In genomic region chr5:64075506-64075905, GRCm38 (mm10) we compare ENCODE assay signal across 8 mouse cellular contexts. TPM values are rescaled to one million over a fixed set of nuclear protein-coding genes. Genes with fewer than 3 reads are reported as not detected.
DNase-seq lines count a peak whose midpoint lies in the region; ATAC-seq and TF ChIP-seq lines count a peak whose summit lies in the region.
"Had no signal": no experiment of that assay in that cellular context is flagged by ENCODE, and none has a peak within 500 bp of the region (broad histone marks: within the 10 kb centered on the region; RNA-seq: fewer than 3 reads in every experiment).

No protein-coding gene starts in this region.

- no peak overlapping the region for H3K4me3 ChIP-seq in kidney, embryonic 16.5 days (ENCODE audit: low read length)
- no peak overlapping the region for H3K4me3 ChIP-seq in CH12.LX (replicated peaks in 1 of 3; ENCODE audit: low read depth in 2 of 3, low read length in 2 of 3, poor library complexity in 1 of 3)
- H3K4me3 ChIP-seq: limb, embryonic 13.5 days had no signal

- no peak overlapping the region for H3K9ac ChIP-seq in kidney, embryonic 16.5 days (replicated peaks; ENCODE audit: low read length)
- H3K9ac ChIP-seq in CH12.LX (ENCODE audit: insufficient read depth, low read depth) = no peak overlapping the region
- H3K9ac ChIP-seq: limb, embryonic 13.5 days had no signal

- no peak overlapping the region for H3K4me2 ChIP-seq in kidney, embryonic 16.5 days (replicated peaks; ENCODE audit: low read depth, low read length)
- H3K4me2 ChIP-seq in CH12.LX (ENCODE audit: insufficient read depth, low read depth, poor library complexity, severe bottlenecking) = no peak overlapping the region
- H3K4me2 ChIP-seq: limb, embryonic 13.5 days had no signal

- dilution Hi-C loops in CH12.LX (cut with MboI; ENCODE audit: extremely low pct_ligation_motif_present, extremely low pct_unique_long_range_greater_than_20kb, low sequenced_read_pairs) = no loop called here

- no peak for TF ChIP-seq POLR2A in CH12.LX (IDR thresholded peaks at IDR 0.05; ENCODE audit: low read depth, low read length)

- ATAC-seq in kidney, embryonic 16.5 days (ENCODE audit: low FRiP score, low TSS enrichment) = no peak

- no peaks in the 10 kb centered on the region for H3K36me3 ChIP-seq in kidney, embryonic 16.5 days (ENCODE audit: insufficient read depth, low read length)
- H3K36me3 ChIP-seq in CH12.LX (replicated peaks in 1 of 2; ENCODE audit: control insufficient read depth in 1 of 2, insufficient read depth in 1 of 2, low read length in 1 of 2) = no peaks in the 10 kb centered on the region
- H3K36me3 ChIP-seq: limb, embryonic 13.5 days had no signal

- H3K27ac ChIP-seq in kidney, embryonic 16.5 days (ENCODE audit: low read length) = no peak overlapping the region
- no peak overlapping the region for H3K27ac ChIP-seq in CH12.LX (ENCODE audit: insufficient read depth, low read depth)
- H3K27ac ChIP-seq: limb, embryonic 13.5 days had no signal

- 41% methylated on average over 3 of the region's 3 CpGs for WGBS in kidney, embryonic 16.5 days

- TF ChIP-seq CTCF in CH12.LX (conservative IDR thresholded peaks at IDR 0.05 in 1 of 2, IDR thresholded peaks at IDR 0.05 in 1 of 2; ENCODE audit: low read depth in 2 of 2, low read length in 2 of 2) = peak in 1 of 2 experiments; percentile 58; a peak in 2 of 4 replicates

- no peaks in the 10 kb centered on the region for H3K27me3 ChIP-seq in kidney, embryonic 16.5 days (ENCODE audit: insufficient read depth, low read length)
- no peaks in the 10 kb centered on the region for H3K27me3 ChIP-seq in CH12.LX (replicated peaks)
- H3K27me3 ChIP-seq: limb, embryonic 13.5 days had no signal

- peak; percentile 21 for DNase-seq in kidney, adult 18-20 months
- DNase-seq in 416B (ENCODE audit: low read depth) (peak; percentile 87), CH12.LX (ENCODE audit: extremely low read depth) (peak; percentile 29)
- peak; percentile 42 for DNase-seq in kidney, postnatal 14 days
- no peak for DNase-seq in ovary, adult 18-20 months (ENCODE audit: low spot score)
- DNase-seq in urinary bladder, adult 2 months (ENCODE audit: low spot score) = no peak

- in situ Hi-C loops in CH12.LX (cut with MboI; ENCODE audit: low pct_ligation_motif_present, low pct_unique_long_range_greater_than_20kb, low sequenced_read_pairs) = no loop called here

- peak; percentile 55 for TF ChIP-seq RAD21 in CH12.LX (IDR thresholded peaks at IDR 0.05; ENCODE audit: low read depth, low read length)

- H3K79me2 ChIP-seq in CH12.LX (replicated peaks; ENCODE audit: control insufficient read depth, extremely low read depth, insufficient read depth, poor library complexity, severe bottlenecking) = no peaks in the 10 kb centered on the region

- H3K4me1 ChIP-seq in kidney, embryonic 16.5 days (ENCODE audit: insufficient read depth, low read length) = no peaks in the 10 kb centered on the region
- no peaks in the 10 kb centered on the region for H3K4me1 ChIP-seq in CH12.LX (ENCODE audit: control insufficient read depth in 1 of 2, insufficient read depth in 2 of 2)
- H3K4me1 ChIP-seq: limb, embryonic 13.5 days had no signal

- no peaks in the 10 kb centered on the region for H3K9me3 ChIP-seq in kidney, embryonic 16.5 days (ENCODE audit: low read length)
- no peaks in the 10 kb centered on the region for H3K9me3 ChIP-seq in CH12.LX (replicated peaks; ENCODE audit: low read length)
- H3K9me3 ChIP-seq: limb, embryonic 13.5 days had no signal

- TF ChIP-seq EP300 in CH12.LX (IDR thresholded peaks at IDR 0.05; ENCODE audit: low read length) = no peak

TF ChIP-seq in CH12.LX, 34 proteins besides CTCF, POLR2A, EP300 and RAD21:
- TF ChIP-seq ELF1 (IDR thresholded peaks at IDR 0.05; ENCODE audit: low read depth, low read length) (no peak), ZNF384 (IDR thresholded peaks at IDR 0.05; ENCODE audit: low read depth, low read length) (peak; percentile 80), SMC3 (IDR thresholded peaks at IDR 0.05; ENCODE audit: low read depth, low read length) (peak; percentile 18)

RNA-seq across cellular contexts. Expression of gene Pgm2, which starts 17.2 kb away (rescaled TPM):
- polyA plus RNA-seq in kidney, embryonic 16.5 days (2015; fragmentation: Nextera tagmentation; extraction: Ambion mirVana) = 39.9 and 42.9 TPM in 2 replicates
- total RNA-seq in CH12.LX (2012; rRNA removed) (8.6 and 9.8 TPM in 2 replicates), CH12.LX (2014; rRNA removed) (19.3 and 22.5 TPM in 2 replicates)
- 27.2 and 28.2 TPM in 2 replicates for polyA plus RNA-seq in CH12.LX (2012; ENCODE audit: insufficient read length, low read depth)
- polyA plus RNA-seq in urinary bladder, adult 2 months (2012; rRNA removed) = 33.6 and 35.8 TPM in 2 replicates

Comparison
In these comparisons a context has a peak if more than half of its experiments do, and no peak if none do; other contexts are left out.
1. DNase-seq: peak in kidney, adult 18-20 months (single experiment), 416B (single experiment), CH12.LX (single experiment) and kidney, postnatal 14 days (single experiment); none in ovary, adult 18-20 months (single experiment) and urinary bladder, adult 2 months (single experiment).